Mouse (Mus musculus) mesoderm, embryonic 11.5 days (tissue): Measurements from ENCODE around the gene Btbd6.

Experiments
- DNase-seq: peaks from one replicate; pipeline ENCODE4 v3.0.0-alpha.2; 2012; ENCODE audit warnings: low read depth, low spot score

Gene Btbd6

GRCm38 (mm10) chr12:112952926-112953565 lies 23.2 kb upstream of the Btbd6 start:
- DNase-seq, result no peak

- DNase-seq, result peak; percentile 76
Observed at GRCm38 (mm10) chr12:112955800-112956199, 20.5 kb upstream of the Btbd6 start.

- peak; percentile 47 for DNase-seq
Observed at GRCm38 (mm10) chr12:112958303-112958702, 18.0 kb upstream of the Btbd6 start.

- no peak for DNase-seq
Observed at GRCm38 (mm10) chr12:112959421-112959820, 16.9 kb upstream of the Btbd6 start.

GRCm38 (mm10) chr12:112961428-112961827 lies 14.9 kb upstream of the Btbd6 start:
- no peak for DNase-seq

GRCm38 (mm10) chr12:112961872-112962271 lies 14.4 kb upstream of the Btbd6 start:
- no peak for DNase-seq

GRCm38 (mm10) chr12:112965783-112966182 lies 10.5 kb upstream of the Btbd6 start:
- no peak for DNase-seq

GRCm38 (mm10) chr12:112968943-112969342 lies 7.3 kb upstream of the Btbd6 start:
- DNase-seq, result no peak

- no peak for DNase-seq
Observed at GRCm38 (mm10) chr12:112969616-112970015, 6.7 kb upstream of the Btbd6 start.

GRCm38 (mm10) chr12:112974736-112975135 lies 1.5 kb upstream of the Btbd6 start:
- no peak for DNase-seq

GRCm38 (mm10) chr12:112977156-112977555 lies 874 bp downstream of the Btbd6 start:
- no peak for DNase-seq

- no peak for DNase-seq
Observed at GRCm38 (mm10) chr12:112982031-112982430, 5.7 kb downstream of the Btbd6 start.

- no peak for DNase-seq
Observed at GRCm38 (mm10) chr12:112985346-112985745, 9.1 kb downstream of the Btbd6 start.

GRCm38 (mm10) chr12:112987877-112988276 lies 11.6 kb downstream of the Btbd6 start:
- no peak for DNase-seq

GRCm38 (mm10) chr12:112990706-112991405 lies 14.6 kb downstream of the Btbd6 start:
- no peak for DNase-seq

GRCm38 (mm10) chr12:112991444-112991843 lies 15.2 kb downstream of the Btbd6 start:
- no peak for DNase-seq

GRCm38 (mm10) chr12:112994153-112994552 lies 17.9 kb downstream of the Btbd6 start:
- no peak for DNase-seq

GRCm38 (mm10) chr12:112999569-113000293 lies 23.4 kb downstream of the Btbd6 start:
- no peak for DNase-seq

GRCm38 (mm10) chr12:113000294-113001132 lies 24.2 kb downstream of the Btbd6 start, which contains the start of gene Brf1:
Brf1 (minus strand) TSS chr12:113000704.
- DNase-seq, result peak; percentile 98

- DNase-seq, result no peak
Observed at GRCm38 (mm10) chr12:113001133-113001474, 24.8 kb downstream of the Btbd6 start.

GRCm38 (mm10) chr12:113002667-113003066 lies 26.4 kb downstream of the Btbd6 start:
- no peak for DNase-seq

GRCm38 (mm10) chr12:113004011-113004410 lies 27.7 kb downstream of the Btbd6 start:
- no peak for DNase-seq
